Mouse (Mus musculus) megakaryocyte, embryonic 14.5 days (primary cell): ENCODE results near the gene Sec24b.

Experiments
- FLI1 ChIP-seq: IDR thresholded peaks from 2 replicates; pipeline ENCODE4 v1.6.1; 2012; ENCODE audit warnings: low read length, inconsistent platforms, mixed read lengths
- GATA1 ChIP-seq: IDR thresholded peaks from 3 replicates; pipeline ENCODE4 v1.6.1; 2012; ENCODE audit warnings: mixed read lengths, low read length, inconsistent platforms, borderline replicate concordance

DNA sequence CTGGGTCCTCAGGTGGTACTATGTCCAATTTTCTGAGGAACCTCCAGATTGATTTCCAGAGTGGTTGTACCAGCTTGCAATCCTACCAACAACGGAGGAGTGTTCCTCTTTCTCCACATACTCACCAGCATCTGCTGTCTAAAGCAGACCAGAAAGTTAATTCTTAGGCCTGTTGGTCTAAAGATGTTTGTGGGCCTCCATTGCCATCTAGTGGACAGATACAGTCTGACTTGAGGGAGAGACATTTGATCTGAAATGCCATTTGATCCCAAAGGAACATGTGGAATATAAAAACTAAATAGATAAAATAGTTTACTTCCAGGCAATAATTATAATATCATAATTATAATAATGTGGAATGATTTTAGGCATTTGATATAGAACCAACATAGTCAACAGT, 18.4 kb upstream of the Sec24b start:
- TF ChIP-seq GATA1 (no peak), FLI1 (no peak)
